Mouse (Mus musculus): ENCODE measurements around the gene Cables2. TPM values are rescaled to one million over a fixed set of nuclear protein-coding genes. Genes with fewer than 3 reads are reported as not detected.
"Not testable (repeated sequence)": the region's sequence is repeated elsewhere in the genome, so short reads cannot be mapped to it uniquely, and the experiment has no call there.

The Cables2 gene
- total RNA-seq, 1 experiment from 2014 or later = 16.9 TPM

DNA sequence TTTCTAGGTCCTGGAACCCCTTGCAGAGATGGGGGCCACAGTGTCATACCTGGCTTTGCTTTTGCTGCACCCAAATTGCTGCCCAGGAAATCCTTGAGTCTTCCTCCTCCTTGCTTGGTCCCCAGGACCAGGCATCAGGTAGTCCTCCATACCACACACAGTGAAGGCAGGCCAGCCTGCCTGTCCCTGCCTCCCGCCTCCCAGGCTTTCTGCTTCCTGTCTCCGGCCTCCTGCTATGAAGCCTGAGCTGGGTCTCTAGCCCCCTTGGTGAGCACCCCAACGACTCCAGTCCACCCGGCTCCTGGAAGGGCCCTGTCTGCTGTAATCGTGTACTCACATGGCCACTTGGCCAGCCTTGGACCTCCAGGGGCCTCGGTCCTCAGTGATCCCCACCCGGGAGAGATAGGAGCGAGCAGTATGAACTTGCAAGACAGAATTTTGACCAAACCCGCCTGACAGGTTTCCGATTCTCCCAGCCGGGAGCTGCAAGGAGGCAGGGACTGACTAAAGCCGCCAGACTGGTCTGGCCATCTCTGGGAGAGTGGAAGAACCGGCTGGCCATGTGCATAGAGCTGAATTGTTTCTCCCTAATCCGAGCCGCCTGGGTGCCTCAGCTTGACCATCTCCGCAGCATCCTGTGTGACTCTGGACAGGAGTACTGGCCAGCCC is 16.3 kb upstream of the Cables2 start, which contains the start of gene Rbbp8nl:
Gene Rbbp8nl (minus strand): TSS at position 440 of the 669 bp plus-strand sequence.
- no peak for ATAC-seq (replicated peaks; ENCODE audit: insufficient number of reproducible peaks, low FRiP score, low TSS enrichment, poor library complexity, severe bottlenecking)

DNA sequence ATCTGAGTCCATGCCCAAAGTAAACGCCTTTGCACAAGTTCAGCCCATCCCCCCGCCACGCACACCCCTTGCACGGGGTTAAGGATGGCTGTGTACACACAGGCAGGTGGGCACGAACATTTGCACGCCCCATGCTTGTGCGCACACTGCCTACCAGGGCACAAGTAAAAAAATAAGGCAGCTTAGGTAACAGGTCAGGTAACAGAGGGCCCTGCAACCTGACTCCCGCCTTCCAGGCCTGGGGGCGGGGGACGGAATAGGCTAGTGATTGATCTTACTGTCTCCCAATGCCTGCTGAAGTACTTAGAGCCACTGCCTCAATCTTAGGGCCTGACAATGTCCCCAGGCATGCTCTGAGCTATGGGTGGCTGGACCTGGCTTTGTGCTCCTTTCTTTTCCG is 15.7 kb upstream of the Cables2 start:
- ATAC-seq (replicated peaks; ENCODE audit: insufficient number of reproducible peaks, low FRiP score, low TSS enrichment, poor library complexity, severe bottlenecking) = no peak

DNA sequence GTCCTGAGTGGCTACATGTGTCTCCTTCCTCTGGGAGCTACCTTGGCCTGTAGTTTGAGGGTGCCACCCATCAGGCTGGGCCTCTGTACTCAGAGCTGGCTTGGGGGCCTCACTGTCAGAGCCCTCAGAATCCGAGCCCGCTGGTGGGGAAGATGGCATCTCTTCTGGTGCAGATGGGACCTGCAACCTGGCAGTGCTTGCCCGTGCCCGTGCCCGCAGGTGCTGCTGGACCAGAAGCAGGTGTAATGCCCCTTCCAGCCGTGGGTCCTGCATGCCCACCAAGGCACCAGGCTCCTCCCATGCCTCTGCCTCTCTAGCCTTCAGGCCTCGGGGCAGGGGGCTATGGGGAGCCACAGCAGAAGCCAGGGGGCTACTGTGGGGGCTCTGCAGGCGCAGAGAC is 6.0 kb upstream of the Cables2 start:
- no peak for ATAC-seq (replicated peaks; ENCODE audit: insufficient number of reproducible peaks, low FRiP score, low TSS enrichment, poor library complexity, severe bottlenecking)

DNA sequence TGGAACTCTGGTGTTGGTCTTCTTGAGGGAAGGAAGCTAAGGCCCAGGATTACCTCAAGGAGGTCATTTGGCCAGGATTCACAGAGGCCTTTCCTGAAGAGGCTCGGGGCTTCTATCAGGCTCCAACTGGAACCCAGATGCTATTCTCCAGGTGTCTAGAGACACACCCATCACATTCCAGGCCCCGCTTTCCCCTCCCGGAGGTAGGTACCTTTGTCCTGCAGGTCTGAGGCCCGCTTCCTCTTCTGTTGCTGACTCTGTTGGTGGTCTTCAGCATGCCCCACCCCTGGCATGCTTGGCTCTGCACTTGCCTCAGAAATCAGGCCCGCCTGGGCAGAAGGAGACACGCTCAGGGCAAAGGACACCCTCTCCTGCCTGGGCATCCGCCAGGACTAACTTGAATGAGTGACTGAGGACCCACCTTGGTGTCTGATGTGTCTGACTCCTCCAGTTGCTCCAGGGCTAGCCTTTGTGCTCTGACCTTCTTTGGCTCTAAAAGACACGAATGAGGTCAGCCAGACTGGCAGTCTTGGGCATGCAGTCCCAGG is 4.6 kb upstream of the Cables2 start:
- no peak for ATAC-seq (replicated peaks; ENCODE audit: insufficient number of reproducible peaks, low FRiP score, low TSS enrichment, poor library complexity, severe bottlenecking)

DNA sequence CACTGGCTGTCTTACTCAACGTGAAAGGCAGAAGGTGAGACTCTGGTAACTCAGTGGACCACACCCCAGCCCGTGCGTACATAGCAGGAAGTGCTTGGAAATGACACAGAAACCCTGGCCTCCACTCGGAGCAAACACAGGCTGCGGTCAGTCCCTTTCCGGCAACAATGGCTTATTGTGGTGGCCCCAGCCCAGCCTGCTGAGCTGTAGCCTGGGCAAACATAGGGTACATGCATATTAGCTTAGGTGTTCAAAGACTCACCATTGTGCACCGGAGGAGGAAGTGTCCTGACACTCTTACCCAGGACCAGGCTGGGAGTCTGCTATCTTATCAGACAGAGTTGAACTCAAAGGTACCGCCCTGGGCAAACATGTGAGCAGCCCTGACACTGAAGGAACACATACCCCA is 3.6 kb upstream of the Cables2 start:
- peak; percentile 32 for ATAC-seq (replicated peaks; ENCODE audit: insufficient number of reproducible peaks, low FRiP score, low TSS enrichment, poor library complexity, severe bottlenecking)

DNA sequence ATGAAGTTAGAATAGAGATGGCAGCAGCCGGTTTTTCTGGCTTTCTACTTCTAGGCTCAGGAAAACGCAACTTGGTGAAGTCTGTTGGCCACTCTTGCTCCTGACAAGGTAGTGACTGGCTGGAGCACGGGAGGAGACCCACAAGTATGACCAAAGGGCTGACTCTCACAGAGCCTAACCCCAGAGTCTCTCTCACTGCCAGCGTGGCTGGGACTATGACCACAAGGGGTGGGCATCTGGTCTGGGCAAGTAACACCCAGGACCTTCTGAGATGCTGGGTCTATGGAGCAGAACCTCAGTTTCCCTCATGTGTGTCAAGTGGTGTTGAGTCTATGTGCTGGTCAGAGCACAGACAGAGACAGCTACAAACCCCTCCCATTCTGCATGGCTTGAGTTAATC is 3.1 kb upstream of the Cables2 start:
- no peak for ATAC-seq (replicated peaks; ENCODE audit: insufficient number of reproducible peaks, low FRiP score, low TSS enrichment, poor library complexity, severe bottlenecking)

DNA sequence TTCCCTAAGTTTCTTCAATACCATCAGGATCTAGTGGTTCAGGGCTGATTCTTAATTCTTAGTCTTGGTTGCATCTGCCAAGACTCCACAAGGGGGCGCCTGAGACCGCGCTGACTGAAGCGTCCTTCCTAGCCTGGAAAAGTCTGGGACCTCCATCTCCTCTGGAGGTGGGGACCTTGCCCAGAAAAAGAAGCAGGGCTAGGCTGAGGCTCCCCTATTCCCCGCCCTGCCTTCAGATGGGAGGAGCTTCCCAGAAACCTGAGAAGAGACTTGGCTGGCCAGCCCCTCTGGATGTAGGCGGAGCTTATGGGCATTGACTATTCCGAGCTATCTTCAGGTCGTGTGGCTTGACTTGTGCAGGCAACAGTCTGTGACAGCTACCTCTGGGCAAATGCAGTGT is 2.5 kb upstream of the Cables2 start:
- peak; percentile 12 for ATAC-seq (replicated peaks; ENCODE audit: insufficient number of reproducible peaks, low FRiP score, low TSS enrichment, poor library complexity, severe bottlenecking)

DNA sequence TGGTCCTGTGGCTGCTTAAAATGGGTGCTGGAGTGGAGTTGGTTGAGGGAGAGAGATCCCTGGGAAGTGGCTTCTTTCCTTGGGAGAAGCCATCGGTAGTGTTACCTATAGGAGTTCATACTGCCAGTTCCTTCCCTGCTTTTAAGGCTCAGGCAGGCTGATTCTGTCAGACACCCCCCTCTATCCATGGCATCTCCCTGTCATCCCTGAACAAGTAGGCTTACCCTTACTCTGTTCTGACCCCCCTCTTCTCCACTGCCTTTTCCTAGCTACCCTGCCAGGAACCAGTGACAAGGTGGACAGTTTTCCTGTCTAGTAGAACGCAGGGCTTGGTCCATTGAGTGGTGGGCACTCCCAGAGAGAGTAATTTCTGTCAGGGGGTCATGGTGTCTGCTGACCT is 1.2 kb upstream of the Cables2 start:
- ATAC-seq (replicated peaks; ENCODE audit: insufficient number of reproducible peaks, low FRiP score, low TSS enrichment, poor library complexity, severe bottlenecking) = no peak

DNA sequence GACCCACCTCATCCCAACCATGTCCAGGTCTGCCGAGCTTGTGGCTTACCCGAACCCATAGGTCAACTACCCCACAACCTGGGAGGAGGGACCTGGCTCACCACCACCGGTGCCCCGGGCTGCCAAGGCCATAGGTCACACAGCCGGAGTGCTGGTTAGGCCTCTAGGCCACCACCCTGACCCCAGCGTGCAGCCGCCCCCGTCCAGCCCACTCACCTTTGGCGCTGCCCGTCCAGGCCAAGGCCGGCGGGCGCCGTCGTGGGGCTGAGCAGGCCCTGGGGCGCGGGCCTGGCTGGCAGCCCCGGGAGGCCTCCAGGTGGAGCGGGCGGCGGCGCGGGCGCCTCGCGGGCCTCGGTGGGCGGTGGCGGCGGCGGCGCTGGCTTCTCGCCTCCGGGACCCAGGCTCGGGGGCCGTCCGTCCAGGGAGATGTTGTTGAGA is 393 bp downstream of the Cables2 start:
- no peak for ATAC-seq (replicated peaks; ENCODE audit: insufficient number of reproducible peaks, low FRiP score, low TSS enrichment, poor library complexity, severe bottlenecking)

DNA sequence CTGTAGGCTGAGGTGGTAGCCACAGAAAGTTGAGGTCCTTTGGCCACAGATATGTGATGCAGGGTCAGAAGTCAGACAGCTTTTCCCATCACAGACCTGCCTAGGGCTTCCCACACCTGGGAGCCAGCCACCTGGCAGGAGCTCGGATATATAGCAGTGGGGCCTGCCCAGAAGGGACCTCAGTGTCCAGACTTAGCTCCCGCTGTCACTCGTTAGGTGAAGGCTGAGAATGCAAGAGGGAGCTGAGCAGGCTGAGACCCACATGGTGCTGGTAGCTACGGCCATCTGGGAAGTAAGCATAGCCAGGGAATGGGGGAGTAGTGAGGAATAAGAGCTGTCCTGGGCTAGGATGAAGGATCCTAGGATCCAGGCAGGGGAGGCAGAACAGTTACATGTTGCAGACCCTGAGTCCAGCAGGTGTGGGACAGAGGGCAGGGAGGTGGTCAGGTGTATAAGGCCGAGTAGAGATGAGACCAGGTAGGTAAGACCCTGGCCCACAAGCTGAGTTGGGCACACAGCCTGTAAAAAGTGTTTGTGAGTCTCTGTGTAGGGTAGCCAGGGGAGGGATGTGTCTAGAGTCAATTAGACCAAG is 1.4 kb downstream of the Cables2 start:
- no peak for ATAC-seq (replicated peaks; ENCODE audit: insufficient number of reproducible peaks, low FRiP score, low TSS enrichment, poor library complexity, severe bottlenecking)

DNA sequence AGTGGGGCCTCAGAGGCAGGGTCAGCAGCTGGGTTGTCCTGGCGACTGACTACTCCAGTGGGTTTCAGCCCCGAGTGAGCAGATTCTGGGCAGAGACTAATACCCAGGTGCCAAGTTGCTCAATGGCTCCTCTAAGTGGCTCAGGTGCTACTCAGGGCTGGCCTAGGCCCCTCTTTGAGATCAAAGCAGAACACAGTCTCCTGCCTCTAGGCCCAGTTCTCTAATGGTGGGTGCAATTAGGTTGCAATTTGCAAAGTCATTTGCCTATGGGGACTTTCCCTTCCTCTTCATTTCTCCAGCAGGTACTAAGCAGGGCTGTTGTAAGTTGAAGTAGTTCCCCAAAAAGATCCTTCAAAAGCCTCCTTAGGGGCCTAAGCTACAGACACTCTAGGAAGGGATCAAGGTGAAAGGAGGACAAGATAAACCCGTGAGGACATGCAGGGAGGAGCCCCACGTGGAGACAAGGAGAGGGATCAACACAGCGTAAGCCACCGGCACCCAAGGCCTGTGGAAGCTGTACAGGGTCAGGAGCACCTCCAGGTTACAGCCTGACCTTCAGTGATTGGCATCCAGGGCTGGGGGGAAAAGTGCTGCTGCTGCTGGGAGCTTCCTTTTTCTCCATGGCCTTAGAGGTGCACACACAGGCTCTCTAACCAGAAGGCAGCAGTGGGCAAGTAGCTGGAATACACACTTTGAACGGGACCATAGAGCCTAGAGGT is 2.6 kb downstream of the Cables2 start:
- ATAC-seq (replicated peaks; ENCODE audit: insufficient number of reproducible peaks, low FRiP score, low TSS enrichment, poor library complexity, severe bottlenecking) = no peak

DNA sequence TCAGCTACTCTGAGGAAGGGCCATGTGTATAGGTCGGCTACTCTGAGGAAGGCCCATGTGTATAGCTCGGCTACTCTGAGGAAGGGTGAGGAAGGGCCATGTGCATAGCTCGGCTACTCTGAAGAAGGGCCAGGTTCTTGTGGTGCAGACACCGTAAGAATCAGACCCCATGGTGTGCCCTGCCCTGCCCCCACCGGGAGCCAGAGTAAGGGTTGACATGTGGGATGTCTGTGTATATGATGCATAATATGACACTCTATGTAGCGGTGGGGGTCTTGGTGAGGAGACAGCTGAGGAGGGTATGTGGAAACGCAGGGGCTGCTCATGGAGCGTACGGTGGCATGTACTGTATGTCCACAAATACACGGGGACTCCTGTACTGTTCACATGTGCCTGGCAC is 4.0 kb downstream of the Cables2 start:
- no peak for ATAC-seq (replicated peaks; ENCODE audit: insufficient number of reproducible peaks, low FRiP score, low TSS enrichment, poor library complexity, severe bottlenecking)

DNA sequence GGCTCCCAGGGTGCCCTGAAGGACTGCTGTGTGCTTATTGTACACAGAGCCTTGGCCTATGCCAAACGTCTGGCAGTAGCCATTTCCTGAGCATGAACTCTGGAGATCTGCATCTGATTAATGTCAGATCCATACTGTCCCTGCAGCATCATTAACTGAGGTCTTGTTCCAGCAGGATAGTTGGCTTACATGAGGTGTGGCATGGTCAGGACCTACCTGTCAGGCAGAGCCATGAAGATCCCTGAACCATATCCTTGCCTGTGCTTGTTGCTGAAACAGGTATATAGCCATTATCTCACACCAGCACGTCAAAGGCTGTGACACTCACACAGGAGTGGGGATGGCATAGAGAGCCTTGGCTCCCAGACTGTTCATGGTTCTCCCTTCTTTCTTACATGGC is 5.3 kb downstream of the Cables2 start:
- ATAC-seq (replicated peaks; ENCODE audit: insufficient number of reproducible peaks, low FRiP score, low TSS enrichment, poor library complexity, severe bottlenecking) = no peak

DNA sequence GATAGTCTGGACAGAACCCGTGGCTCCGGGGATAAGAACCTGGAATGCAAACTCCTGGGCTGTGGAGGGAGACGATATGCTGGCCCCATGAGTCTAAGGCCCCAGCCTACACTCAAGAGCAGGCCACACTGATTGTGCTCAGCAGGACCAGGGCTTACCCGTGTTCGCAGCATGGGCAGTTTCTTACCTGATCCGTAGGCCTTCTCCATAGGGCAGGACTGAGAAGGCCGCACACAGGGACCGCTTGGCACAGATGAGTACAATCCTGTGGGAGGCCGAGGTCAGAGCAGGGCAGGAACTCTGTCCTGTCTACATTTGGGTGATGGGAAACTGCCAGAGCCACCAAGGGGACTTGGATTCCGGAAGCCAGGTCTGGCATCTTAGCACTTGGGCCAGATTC is 10.4 kb downstream of the Cables2 start:
- ATAC-seq (replicated peaks; ENCODE audit: insufficient number of reproducible peaks, low FRiP score, low TSS enrichment, poor library complexity, severe bottlenecking) = no peak

DNA sequence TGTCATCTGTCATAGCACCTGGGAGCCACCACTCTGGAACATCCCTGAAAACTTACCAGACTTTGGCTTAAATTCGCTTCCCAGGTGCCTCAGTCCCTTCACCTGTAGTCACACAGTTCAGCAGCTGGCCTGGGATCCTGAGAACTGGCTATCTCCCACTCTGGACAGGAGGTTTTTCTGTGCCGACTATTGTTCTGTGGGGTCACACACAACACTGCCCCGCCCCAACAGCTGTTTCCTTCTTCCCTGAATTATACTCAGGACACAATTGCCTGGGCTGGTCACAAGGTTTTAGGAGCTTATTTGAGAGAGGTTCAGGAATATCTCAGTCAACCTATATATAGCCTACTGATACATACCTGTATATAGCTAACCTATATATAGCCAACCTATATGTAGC is 10.9 kb downstream of the Cables2 start:
- no peak for ATAC-seq (replicated peaks; ENCODE audit: insufficient number of reproducible peaks, low FRiP score, low TSS enrichment, poor library complexity, severe bottlenecking)

DNA sequence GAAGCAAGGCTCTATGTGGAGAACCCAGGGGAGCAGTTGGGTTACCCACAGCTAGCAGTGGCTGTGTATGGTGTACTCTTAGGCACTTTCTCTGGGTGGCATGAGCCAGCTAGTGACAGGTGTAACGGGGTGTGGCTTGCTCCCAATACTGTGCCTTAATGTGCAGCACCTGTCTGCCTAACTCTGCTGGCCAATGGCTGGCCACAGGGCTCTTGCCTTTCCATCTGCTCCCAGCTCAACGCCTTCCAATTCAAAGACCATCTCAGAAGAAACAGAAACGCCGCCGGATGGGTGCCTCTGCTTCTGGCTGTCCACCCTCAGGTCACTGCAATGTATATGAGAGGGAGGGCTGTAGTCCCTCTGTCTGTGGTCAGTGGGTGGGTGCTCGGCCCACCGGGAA is 11.4 kb downstream of the Cables2 start:
- no peak for ATAC-seq (replicated peaks; ENCODE audit: insufficient number of reproducible peaks, low FRiP score, low TSS enrichment, poor library complexity, severe bottlenecking)

DNA sequence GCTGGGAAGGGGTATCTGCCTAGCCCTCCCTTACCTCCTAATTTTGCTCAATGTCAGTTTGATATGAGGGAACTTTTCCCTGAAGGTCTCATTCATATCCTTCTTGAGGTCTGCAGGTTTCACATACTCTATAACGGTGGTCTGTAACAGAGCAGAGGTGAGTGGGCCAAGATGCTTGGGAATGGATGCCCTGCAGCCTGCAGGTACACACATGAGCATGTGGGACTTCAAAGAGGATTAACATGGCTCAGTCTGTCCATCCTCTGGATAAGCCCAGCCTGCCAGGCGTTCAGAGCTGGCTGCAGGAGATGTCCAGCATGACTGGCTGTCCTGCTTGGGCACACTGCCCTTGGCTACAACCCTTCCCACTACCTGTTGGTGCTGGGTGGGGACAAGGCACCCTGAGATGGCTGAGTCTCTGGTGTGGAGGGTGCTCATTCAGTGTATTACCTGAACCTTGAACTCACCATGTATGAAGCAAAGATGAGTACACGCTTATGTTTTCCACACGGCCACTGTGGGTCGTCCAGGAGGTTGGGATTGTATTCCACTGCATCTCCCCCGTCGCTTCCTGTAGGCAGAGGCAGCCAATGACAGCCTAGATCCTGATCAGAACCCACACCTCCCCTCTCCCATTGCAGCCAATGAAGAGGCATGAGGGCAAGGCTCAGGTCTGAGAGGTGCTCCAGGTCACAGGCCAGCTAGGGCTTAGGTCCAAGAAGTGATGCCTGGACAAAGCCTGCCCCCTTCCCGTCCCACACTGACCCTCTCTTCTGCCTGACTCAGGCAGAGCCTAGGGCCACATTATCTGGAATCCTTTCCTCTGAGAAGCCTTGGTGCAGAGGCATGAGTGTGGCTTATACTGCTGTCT is 12.5 kb downstream of the Cables2 start:
- no peak for ATAC-seq (replicated peaks; ENCODE audit: insufficient number of reproducible peaks, low FRiP score, low TSS enrichment, poor library complexity, severe bottlenecking)

DNA sequence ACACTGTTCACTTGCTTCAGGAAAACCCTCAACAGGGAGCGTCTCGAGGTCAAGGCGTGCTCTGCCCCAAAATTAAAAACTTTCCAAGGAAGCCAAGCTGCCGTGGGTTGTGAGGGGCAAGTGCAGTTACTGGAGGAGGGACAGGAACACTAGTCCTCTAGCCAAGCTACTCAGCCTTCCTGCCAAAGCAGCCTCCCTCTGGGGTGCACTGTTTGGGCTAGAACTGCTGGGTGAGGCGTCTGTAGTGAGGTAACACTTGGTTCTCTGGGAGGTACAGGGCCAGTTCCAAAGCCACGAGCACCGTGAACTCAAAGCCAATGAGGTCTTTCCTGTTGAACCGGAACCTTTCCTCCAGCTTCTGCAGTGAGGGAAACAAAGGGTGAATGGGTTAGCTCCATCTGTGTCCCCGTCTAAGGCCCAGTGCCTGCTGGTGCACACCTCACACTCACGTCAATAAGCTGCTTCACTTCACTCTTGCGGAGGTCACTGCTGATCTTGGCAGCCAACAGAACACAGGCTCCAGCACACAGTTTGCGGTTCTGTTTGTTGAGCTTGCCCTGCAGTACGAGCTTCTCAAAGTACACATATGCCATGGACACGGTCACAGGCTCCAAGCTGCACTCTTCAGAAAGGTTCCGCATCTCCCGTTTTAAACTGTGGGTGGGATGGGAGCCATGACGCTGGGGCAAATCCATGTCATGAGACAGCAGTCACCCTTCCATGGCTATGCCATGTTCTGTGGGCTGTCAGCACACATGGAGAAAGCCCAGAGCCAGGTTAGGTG is 13.3 kb downstream of the Cables2 start:
- not testable (repeated sequence) for ATAC-seq (replicated peaks; ENCODE audit: insufficient number of reproducible peaks, low FRiP score, low TSS enrichment, poor library complexity, severe bottlenecking)
